Mouse (Mus musculus) large intestine, adult 2 months (tissue): ENCODE results near the gene Wtip. TPM values are rescaled to one million over a fixed set of nuclear protein-coding genes. Genes with fewer than 3 reads are reported as not detected.
A peak's percentile ranks its signal among the peaks of the same experiment; 100 is the strongest.
"Not testable (repeated sequence)": the region's sequence is repeated elsewhere in the genome, so short reads cannot be mapped to it uniquely, and the experiment has no call there.

Source experiments
- DNase-seq: peaks from one replicate; pipeline ENCODE4 v3.0.0-alpha.2; 2012; ENCODE audit warnings: low read depth, low spot score
- WGBS: fragments of 180-500 bp; shearing (Covaris S2); methylation state at CpG from one replicate; pipeline ENCODE4 v1.1.7; 2018; 5-methylcytosine and 5-hydroxymethylcytosine counted together
- polyA plus RNA-seq: library from polyadenylated mRNA; depleted of rRNA; stranded (reverse); fragments of >200 nt; gene quantifications from 2 replicates; pipeline ENCODE4 v1.2.3, GENCODE M21; 2012; rRNA removed

Wtip gene
- polyA plus RNA-seq, result 14.5 and 18.1 TPM in 2 replicates

GRCm38 (mm10) chr7:34133117-34133762, at the start of gene Wtip:
Gene Wtip, minus strand, starts transcription at chr7:34133268.
- peak; percentile 11 for DNase-seq

GRCm38 (mm10) chr7:34176241-34176640, 43.2 kb upstream of the Wtip start:
- DNase-seq, result not testable (repeated sequence)
- 85% methylated on average over 6 of the region's 6 CpGs for WGBS

More at GRCm38 (mm10) chr7:34133117-34133762, at the start of gene Wtip:
- WGBS, result 4% methylated on average over 39 of the region's 65 CpGs

GRCm38 (mm10) chr7:34172251-34172650, 39.2 kb upstream of the Wtip start:
- DNase-seq, result no peak
- 67% methylated on average over 1 of the region's 1 CpGs for WGBS

- 76% methylated on average over 3 of the region's 3 CpGs for WGBS
- no peak for DNase-seq
Measured at GRCm38 (mm10) chr7:34169454-34169853, 36.4 kb upstream of the Wtip start, which contains the start of gene Uba2. Gene Uba2, minus strand, starts transcription at chr7:34169599.

- WGBS, result 11% methylated on average over 30 of the region's 30 CpGs
- peak; percentile 54 for DNase-seq
Measured at GRCm38 (mm10) chr7:34168470-34169251, 35.6 kb upstream of the Wtip start.

GRCm38 (mm10) chr7:34167766-34168469, 34.9 kb upstream of the Wtip start:
- WGBS, result under 1% methylated on average over 54 of the region's 54 CpGs
- DNase-seq, result no peak

GRCm38 (mm10) chr7:34166850-34167249, 33.8 kb upstream of the Wtip start:
- no peak for DNase-seq
- WGBS, result 49% methylated on average over 4 of the region's 4 CpGs

GRCm38 (mm10) chr7:34165999-34166398, 32.9 kb upstream of the Wtip start:
- DNase-seq, result no peak

GRCm38 (mm10) chr7:34164671-34165070, 31.6 kb upstream of the Wtip start:
- 87% methylated on average over 7 of the region's 7 CpGs for WGBS
- no peak for DNase-seq

More at GRCm38 (mm10) chr7:34165999-34166398, 32.9 kb upstream of the Wtip start:
- 62% methylated on average over 3 of the region's 3 CpGs for WGBS

- 94% methylated on average over 3 of the region's 3 CpGs for WGBS
- no peak for DNase-seq
Measured at GRCm38 (mm10) chr7:34159167-34159566, 26.1 kb upstream of the Wtip start.

- DNase-seq, result no peak
- WGBS, result 72% methylated on average over 3 of the region's 3 CpGs
Measured at GRCm38 (mm10) chr7:34157994-34158393, 24.9 kb upstream of the Wtip start.

GRCm38 (mm10) chr7:34147193-34147592, 14.1 kb upstream of the Wtip start:
- DNase-seq, result no peak
- WGBS, result 61% methylated on average over 4 of the region's 4 CpGs

- no peak for DNase-seq
- WGBS, result 96% methylated on average over 13 of the region's 13 CpGs
Measured at GRCm38 (mm10) chr7:34141123-34141522, 8.1 kb upstream of the Wtip start.

GRCm38 (mm10) chr7:34139493-34139892, 6.4 kb upstream of the Wtip start:
- 83% methylated on average over 6 of the region's 6 CpGs for WGBS
- no peak for DNase-seq

- no peak for DNase-seq
- 75% methylated on average over 2 of the region's 2 CpGs for WGBS
Measured at GRCm38 (mm10) chr7:34134336-34134735, 1.3 kb upstream of the Wtip start.

GRCm38 (mm10) chr7:34132355-34133079, 551 bp downstream of the Wtip start:
- DNase-seq, result no peak
- 3% methylated on average over 105 of the region's 116 CpGs for WGBS

GRCm38 (mm10) chr7:34131959-34132354, 1.1 kb downstream of the Wtip start:
- no peak for DNase-seq
- WGBS, result 5% methylated on average over 3 of the region's 3 CpGs

GRCm38 (mm10) chr7:34131118-34131517, 1.9 kb downstream of the Wtip start:
- DNase-seq, result no peak
- WGBS, result 69% methylated on average over 3 of the region's 3 CpGs

- DNase-seq, result no peak
- 87% methylated on average over 3 of the region's 3 CpGs for WGBS
Measured at GRCm38 (mm10) chr7:34126291-34126690, 6.8 kb downstream of the Wtip start.

- no peak for DNase-seq
- 84% methylated on average over 9 of the region's 9 CpGs for WGBS
Measured at GRCm38 (mm10) chr7:34125346-34125745, 7.7 kb downstream of the Wtip start.
